Mouse (Mus musculus) hindbrain, embryonic 11.5 days (tissue): ENCODE data around the gene P2ry6. TPM values are rescaled to one million over a fixed set of nuclear protein-coding genes. Genes with fewer than 3 reads are reported as not detected.

ENCODE experiments used
- ATAC-seq: fragments of 200-750 bp; cut with Nextera tagmentation; 2 replicates; pipeline ENCODE4 v1.8.0; 2017; ENCODE audit warnings: mild to moderate bottlenecking, moderate TSS enrichment, moderate library complexity; ENCODE audit not compliant: low FRiP score
- DNase-seq: peaks from one replicate; pipeline ENCODE4 v3.0.0-alpha.2; 2015; ENCODE audit warnings: low spot score
- H3K27ac ChIP-seq: fragments of 300-500 bp; sonication (generic); 2 replicates; pipeline ENCODE4 v1.5.1; 2014; ENCODE audit warnings: mild to moderate bottlenecking, low read depth, low read length
- H3K27me3 ChIP-seq: fragments of 300-500 bp; sonication (generic); 2 replicates; pipeline ENCODE4 v1.6.1; 2014; ENCODE audit warnings: mild to moderate bottlenecking, low read length, moderate library complexity, mixed read lengths; ENCODE audit not compliant: control insufficient read depth, insufficient read depth
- H3K36me3 ChIP-seq: fragments of 300-500 bp; sonication (generic); 2 replicates; pipeline ENCODE4 v1.6.1; 2014; ENCODE audit warnings: mild to moderate bottlenecking, low read length, moderate library complexity, mixed read lengths; ENCODE audit not compliant: control insufficient read depth, insufficient read depth
- H3K4me1 ChIP-seq: fragments of 300-500 bp; sonication (generic); replicated peaks from 2 replicates; pipeline ENCODE4 v1.6.1; 2014; ENCODE audit warnings: low read length, mixed read lengths; ENCODE audit not compliant: control insufficient read depth, insufficient read depth
- H3K4me2 ChIP-seq: fragments of 300-500 bp; sonication (generic); replicated peaks from 2 replicates; pipeline ENCODE4 v1.6.1; 2014; ENCODE audit warnings: mild to moderate bottlenecking, low read depth, low read length
- H3K4me3 ChIP-seq: fragments of 300-500 bp; sonication (generic); 2 replicates; pipeline ENCODE4 v1.5.1; 2014; ENCODE audit warnings: low read depth, low read length
- H3K9ac ChIP-seq: fragments of 300-500 bp; sonication (generic); 2 replicates; pipeline ENCODE4 v1.6.1; 2014; ENCODE audit warnings: low read depth, low read length
- H3K9me3 ChIP-seq: fragments of 300-500 bp; sonication (generic); 2 replicates; pipeline ENCODE4 v1.6.1; 2016; ENCODE audit warnings: low read length; ENCODE audit not compliant: control insufficient read depth
- WGBS: fragments of 180-500 bp; shearing (Covaris S2); extraction: QIAGEN DNeasy Blood & Tissue Kit; methylation state at CpG from one replicate; pipeline ENCODE4 v1.1.7; 2014; 5-methylcytosine and 5-hydroxymethylcytosine counted together
- polyA plus RNA-seq: library from polyadenylated mRNA; unstranded; fragments of >200 nt; fragmentation: Nextera tagmentation; extraction: Ambion mirVana; gene quantifications from 2 replicates; pipeline ENCODE4 v1.2.1, GENCODE M21; 2014

P2ry6 gene
- 3.1 and 3.3 TPM in 2 replicates for polyA plus RNA-seq

GRCm38 (mm10) chr7:100974135-100974903, at the start of gene P2ry6:
Gene P2ry6 (minus strand): TSS chr7:100974649.
- H3K27me3 ChIP-seq, result peaks cover 22% of the 10 kb centered on the region
- DNase-seq (no peak), ATAC-seq (no peak)
- H3K9me3 ChIP-seq, result no peaks in the 10 kb centered on the region
- H3K4me1 ChIP-seq, result no peaks in the 10 kb centered on the region
- peak within 1 kb of the TSS; percentile 26 for H3K4me3 ChIP-seq
- H3K27ac ChIP-seq, result no peak within 1 kb of the TSS
- WGBS, result 6% methylated on average over 36 of the region's 36 CpGs
- H3K9ac ChIP-seq, result peak within 1 kb of the TSS; percentile 7; the same call in 1 of the 2 replicates
- no peaks in the 10 kb centered on the region for H3K36me3 ChIP-seq
- H3K4me2 ChIP-seq, result peak within 1 kb of the TSS; percentile 44

GRCm38 (mm10) chr7:101017492-101017891, 43.0 kb upstream of the P2ry6 start:
- Histone ChIP-seq H3K9ac (no peak overlapping the region), H3K27me3 (peaks cover 16% of the 10 kb centered on the region), H3K4me2 (no peak overlapping the region), H3K27ac (no peak overlapping the region), H3K4me1 (0 out of 2 replicates have a peak, but pooled peaks cover 2% of the 10 kb centered on the region), H3K4me3 (no peak overlapping the region), H3K36me3 (no peaks in the 10 kb centered on the region), H3K9me3 (no peaks in the 10 kb centered on the region)
- DNase-seq (no peak), ATAC-seq (no peak)
- WGBS, result 75% methylated on average over 6 of the region's 6 CpGs

GRCm38 (mm10) chr7:101017021-101017461, 42.6 kb upstream of the P2ry6 start:
- Histone ChIP-seq H3K27me3 (peaks cover 21% of the 10 kb centered on the region), H3K4me3 (no peak overlapping the region), H3K9me3 (no peaks in the 10 kb centered on the region), H3K4me2 (no peak overlapping the region), H3K27ac (no peak overlapping the region), H3K36me3 (no peaks in the 10 kb centered on the region), H3K9ac (no peak overlapping the region), H3K4me1 (0 out of 2 replicates have a peak, but pooled peaks cover 5% of the 10 kb centered on the region)
- ATAC-seq, result no peak
- no peak for DNase-seq
- WGBS, result 53% methylated on average over 7 of the region's 7 CpGs

GRCm38 (mm10) chr7:101014985-101015384, 40.5 kb upstream of the P2ry6 start:
- H3K4me2 ChIP-seq, result no peak overlapping the region
- H3K9me3 ChIP-seq, result no peaks in the 10 kb centered on the region
- peaks cover 39% of the 10 kb centered on the region for H3K27me3 ChIP-seq
- WGBS, result 81% methylated on average over 1 of the region's 1 CpGs
- H3K9ac ChIP-seq, result no peak overlapping the region
- H3K36me3 ChIP-seq, result no peaks in the 10 kb centered on the region
- H3K27ac ChIP-seq, result no peak overlapping the region
- H3K4me3 ChIP-seq, result no peak overlapping the region
- ATAC-seq, result no peak
- no peak for DNase-seq
- H3K4me1 ChIP-seq, result peaks cover 8% of the 10 kb centered on the region

- H3K4me1 ChIP-seq, result peaks cover 8% of the 10 kb centered on the region
- DNase-seq (no peak), ATAC-seq (no peak)
- H3K27me3 ChIP-seq, result peaks cover 41% of the 10 kb centered on the region
- no peak overlapping the region for H3K4me3 ChIP-seq
- H3K4me2 ChIP-seq, result no peak overlapping the region
- no peaks in the 10 kb centered on the region for H3K9me3 ChIP-seq
- H3K9ac ChIP-seq, result no peak overlapping the region
- 17% methylated on average over 9 of the region's 9 CpGs for WGBS
- no peak overlapping the region for H3K27ac ChIP-seq
- no peaks in the 10 kb centered on the region for H3K36me3 ChIP-seq
Measured at GRCm38 (mm10) chr7:101014041-101014440, 39.6 kb upstream of the P2ry6 start.

GRCm38 (mm10) chr7:101012541-101012940, 38.1 kb upstream of the P2ry6 start, which contains the start of gene P2ry2:
Gene P2ry2 (minus strand): TSS chr7:101012866.
- Histone ChIP-seq H3K9ac (peak within 1 kb of the TSS; percentile 50), H3K4me2 (peak within 1 kb of the TSS; percentile 98), H3K27ac (no peak within 1 kb of the TSS), H3K36me3 (no peaks in the 10 kb centered on the region), H3K4me3 (peak within 1 kb of the TSS; percentile 46), H3K9me3 (no peaks in the 10 kb centered on the region), H3K4me1 (peaks cover 8% of the 10 kb centered on the region), H3K27me3 (peaks cover 41% of the 10 kb centered on the region)
- 59% methylated on average over 4 of the region's 4 CpGs for WGBS
- no peak for DNase-seq
- no peak for ATAC-seq

- Histone ChIP-seq H3K27me3 (peaks cover 41% of the 10 kb centered on the region), H3K4me2 (peak overlapping the region; percentile 98), H3K36me3 (no peaks in the 10 kb centered on the region), H3K4me1 (peaks cover 8% of the 10 kb centered on the region), H3K9ac (peak overlapping the region; percentile 50), H3K9me3 (no peaks in the 10 kb centered on the region), H3K27ac (no peak overlapping the region), H3K4me3 (peak overlapping the region; percentile 46)
- DNase-seq, result peak; percentile 77
- peak; percentile 88 for ATAC-seq
- WGBS, result under 1% methylated on average over 53 of the region's 53 CpGs
Measured at GRCm38 (mm10) chr7:101011681-101012367, 37.4 kb upstream of the P2ry6 start.

- DNase-seq (no peak), ATAC-seq (no peak)
- Histone ChIP-seq H3K9ac (no peak overlapping the region), H3K36me3 (no peaks in the 10 kb centered on the region), H3K4me1 (peaks cover 8% of the 10 kb centered on the region), H3K27ac (no peak overlapping the region), H3K4me3 (no peak overlapping the region), H3K9me3 (no peaks in the 10 kb centered on the region), H3K4me2 (no peak overlapping the region), H3K27me3 (peaks cover 41% of the 10 kb centered on the region)
- 65% methylated on average over 3 of the region's 3 CpGs for WGBS
Measured at GRCm38 (mm10) chr7:101010741-101011140, 36.3 kb upstream of the P2ry6 start.
